Mouse (Mus musculus): ENCODE measurements around the gene Kansl1. TPM values are rescaled to one million over a fixed set of nuclear protein-coding genes. Genes with fewer than 3 reads are reported as not detected.

Gene Kansl1
- polyA plus RNA-seq (2015; fragmentation: Illumina TruSeq; extraction: RNeasy Lipid Tissue Mini Kit (QIAGEN cat#74804); ENCODE audit: insufficient read depth, low read depth, low replicate concordance), result 9.0 TPM

GRCm38 (mm10) chr11:104468751-104469268 is at the start of gene Kansl1:
Kansl1 (minus strand) TSS chr11:104468861.

Other genes starting within 250 kb of the Kansl1 start
- gene Mapt, start 237.5 kb downstream of the Kansl1 start, polyA plus RNA-seq (2015; fragmentation: Illumina TruSeq; extraction: RNeasy Lipid Tissue Mini Kit (QIAGEN cat#74804); ENCODE audit: insufficient read depth, low read depth, low replicate concordance), result 2.2 TPM
- 3.2 TPM for gene Cdc27, start 81.8 kb upstream of the Kansl1 start, polyA plus RNA-seq (2015; fragmentation: Illumina TruSeq; extraction: RNeasy Lipid Tissue Mini Kit (QIAGEN cat#74804); ENCODE audit: insufficient read depth, low read depth, low replicate concordance)
- gene Myl4, start 81.8 kb upstream of the Kansl1 start, polyA plus RNA-seq (2015; fragmentation: Illumina TruSeq; extraction: RNeasy Lipid Tissue Mini Kit (QIAGEN cat#74804); ENCODE audit: insufficient read depth, low read depth, low replicate concordance), result not detected
- 2.5 TPM for gene Itgb3, start 139.1 kb upstream of the Kansl1 start, polyA plus RNA-seq (2015; fragmentation: Illumina TruSeq; extraction: RNeasy Lipid Tissue Mini Kit (QIAGEN cat#74804); ENCODE audit: insufficient read depth, low read depth, low replicate concordance)
- gene Gm11639, start 216.8 kb upstream of the Kansl1 start, polyA plus RNA-seq (2015; fragmentation: Illumina TruSeq; extraction: RNeasy Lipid Tissue Mini Kit (QIAGEN cat#74804); ENCODE audit: insufficient read depth, low read depth, low replicate concordance), result not detected